Mouse (Mus musculus): ENCODE measurements around the gene Trim67.

- TF ChIP-seq GATA1 (IDR thresholded peaks at IDR 0.05; ENCODE audit: borderline replicate concordance, low read length) (no peak), FLI1 (IDR thresholded peaks at IDR 0.05; ENCODE audit: low read length) (no peak)
Measured at GRCm38 (mm10) chr8:124869708-124870107, 76.8 kb downstream of the Trim67 start.

Data from megakaryocyte, embryonic 14.5 days (primary cell).